Mouse (Mus musculus): ENCODE results near the gene Cckbr. TPM values are rescaled to one million over a fixed set of nuclear protein-coding genes. Genes with fewer than 3 reads are reported as not detected.
"Not testable (repeated sequence)": the region's sequence is repeated elsewhere in the genome, so short reads cannot be mapped to it uniquely, and the experiment has no call there.

The Cckbr gene
- 0.53 and 0.69 TPM in 2 replicates for polyA plus RNA-seq (2016; fragmentation: Nextera tagmentation; extraction: Ambion mirVana)

GRCm38 (mm10) chr7:105425424-105426043, at the start of gene Cckbr:
Gene Cckbr (plus strand): TSS chr7:105425731.
- H3K9me3 ChIP-seq = no peaks in the 10 kb centered on the region
- peaks cover 15% of the 10 kb centered on the region for H3K4me1 ChIP-seq
- H3K36me3 ChIP-seq (replicated peaks) = no peaks in the 10 kb centered on the region
- peak; percentile 50 for DNase-seq (ENCODE audit: extremely low spot score, low spot score)
- peak within 1 kb of the TSS; percentile 64 for H3K4me3 ChIP-seq
- peaks cover 49% of the 10 kb centered on the region for H3K27me3 ChIP-seq (ENCODE audit: poor library complexity, severe bottlenecking)
- WGBS = 1% methylated on average over 31 of the region's 31 CpGs
- peak within 1 kb of the TSS; percentile 76 for H3K27ac ChIP-seq

GRCm38 (mm10) chr7:105380329-105380728, 45.2 kb upstream of the Cckbr start:
- Histone ChIP-seq H3K27me3 (ENCODE audit: poor library complexity, severe bottlenecking) (no peaks in the 10 kb centered on the region), H3K36me3 (replicated peaks) (peaks cover 95% of the 10 kb centered on the region), H3K4me3 (no peak overlapping the region), H3K27ac (no peak overlapping the region), H3K4me1 (no peaks in the 10 kb centered on the region), H3K9me3 (no peaks in the 10 kb centered on the region)
- WGBS = 91% methylated on average over 3 of the region's 3 CpGs
- DNase-seq (ENCODE audit: extremely low spot score, low spot score) = no peak

- no peak for DNase-seq (ENCODE audit: extremely low spot score, low spot score)
- Histone ChIP-seq H3K27me3 (ENCODE audit: poor library complexity, severe bottlenecking) (no peaks in the 10 kb centered on the region), H3K4me3 (no peak overlapping the region), H3K27ac (no peak overlapping the region), H3K9me3 (no peaks in the 10 kb centered on the region), H3K36me3 (replicated peaks) (peaks cover 87% of the 10 kb centered on the region), H3K4me1 (no peaks in the 10 kb centered on the region)
- whole genome bisulfite sequencing = 99% methylated on average over 2 of the region's 2 CpGs
Measured at GRCm38 (mm10) chr7:105387696-105388095, 37.8 kb upstream of the Cckbr start.

- Histone ChIP-seq H3K36me3 (replicated peaks) (peaks cover 74% of the 10 kb centered on the region), H3K9me3 (no peaks in the 10 kb centered on the region), H3K27ac (no peak overlapping the region), H3K27me3 (ENCODE audit: poor library complexity, severe bottlenecking) (no peaks in the 10 kb centered on the region), H3K4me3 (no peak overlapping the region), H3K4me1 (no peaks in the 10 kb centered on the region)
- WGBS = 95% methylated on average over 2 of the region's 2 CpGs
- no peak for DNase-seq (ENCODE audit: extremely low spot score, low spot score)
Measured at GRCm38 (mm10) chr7:105390236-105390635, 35.3 kb upstream of the Cckbr start.

GRCm38 (mm10) chr7:105394606-105395005, 30.9 kb upstream of the Cckbr start:
- H3K9me3 ChIP-seq = no peaks in the 10 kb centered on the region
- DNase-seq (ENCODE audit: extremely low spot score, low spot score) = no peak
- H3K27me3 ChIP-seq (ENCODE audit: poor library complexity, severe bottlenecking) = no peaks in the 10 kb centered on the region
- peaks cover 10% of the 10 kb centered on the region for H3K4me1 ChIP-seq
- H3K27ac ChIP-seq = no peak overlapping the region
- WGBS = 79% methylated on average over 1 of the region's 1 CpGs
- H3K36me3 ChIP-seq (replicated peaks) = peaks cover 39% of the 10 kb centered on the region
- no peak overlapping the region for H3K4me3 ChIP-seq

- H3K9me3 ChIP-seq = no peaks in the 10 kb centered on the region
- peaks cover 33% of the 10 kb centered on the region for H3K36me3 ChIP-seq (replicated peaks)
- H3K27me3 ChIP-seq (ENCODE audit: poor library complexity, severe bottlenecking) = no peaks in the 10 kb centered on the region
- no peak for DNase-seq (ENCODE audit: extremely low spot score, low spot score)
- H3K4me1 ChIP-seq = peaks cover 10% of the 10 kb centered on the region
- no peak overlapping the region for H3K27ac ChIP-seq
- no peak overlapping the region for H3K4me3 ChIP-seq
Measured at GRCm38 (mm10) chr7:105395131-105395820, 30.3 kb upstream of the Cckbr start.

- no peaks in the 10 kb centered on the region for H3K27me3 ChIP-seq (ENCODE audit: poor library complexity, severe bottlenecking)
- peaks cover 31% of the 10 kb centered on the region for H3K36me3 ChIP-seq (replicated peaks)
- no peaks in the 10 kb centered on the region for H3K9me3 ChIP-seq
- H3K27ac ChIP-seq = no peak overlapping the region
- no peak overlapping the region for H3K4me3 ChIP-seq
- no peak for DNase-seq (ENCODE audit: extremely low spot score, low spot score)
- H3K4me1 ChIP-seq = peaks cover 16% of the 10 kb centered on the region
Measured at GRCm38 (mm10) chr7:105396126-105396525, 29.4 kb upstream of the Cckbr start.

- Histone ChIP-seq H3K4me3 (peak overlapping the region; percentile 83), H3K9me3 (no peaks in the 10 kb centered on the region), H3K27me3 (ENCODE audit: poor library complexity, severe bottlenecking) (no peaks in the 10 kb centered on the region), H3K36me3 (replicated peaks) (peaks cover 13% of the 10 kb centered on the region; the same call in 1 of the 2 replicates), H3K4me1 (peaks cover 17% of the 10 kb centered on the region), H3K27ac (peak overlapping the region; percentile 92)
- WGBS = 3% methylated on average over 25 of the region's 25 CpGs
- no peak for DNase-seq (ENCODE audit: extremely low spot score, low spot score)
Measured at GRCm38 (mm10) chr7:105399058-105399934, 26.2 kb upstream of the Cckbr start.

- no peaks in the 10 kb centered on the region for H3K27me3 ChIP-seq (ENCODE audit: poor library complexity, severe bottlenecking)
- WGBS = under 1% methylated on average over 55 of the region's 55 CpGs
- H3K27ac ChIP-seq = peak within 1 kb of the TSS; percentile 92
- peaks cover 17% of the 10 kb centered on the region for H3K4me1 ChIP-seq
- H3K36me3 ChIP-seq (replicated peaks) = peaks cover 10% of the 10 kb centered on the region; the same call in 1 of the 2 replicates
- peak within 1 kb of the TSS; percentile 83 for H3K4me3 ChIP-seq
- H3K9me3 ChIP-seq = no peaks in the 10 kb centered on the region
- DNase-seq (ENCODE audit: extremely low spot score, low spot score) = peak; percentile 99
Measured at GRCm38 (mm10) chr7:105399935-105400624, 25.5 kb upstream of the Cckbr start, which contains the start of gene Fam160a2. Gene Fam160a2 (minus strand): TSS chr7:105400054.

GRCm38 (mm10) chr7:105404268-105404667, 21.3 kb upstream of the Cckbr start, which contains the start of gene Cnga4:
Gene Cnga4 (plus strand): TSS chr7:105404568.
- Histone ChIP-seq H3K4me1 (peaks cover 7% of the 10 kb centered on the region), H3K27me3 (ENCODE audit: poor library complexity, severe bottlenecking) (no peaks in the 10 kb centered on the region), H3K9me3 (no peaks in the 10 kb centered on the region), H3K4me3 (no peak within 1 kb of the TSS), H3K27ac (no peak within 1 kb of the TSS), H3K36me3 (replicated peaks) (no peaks in the 10 kb centered on the region)
- no peak for DNase-seq (ENCODE audit: extremely low spot score, low spot score)
- 75% methylated on average over 5 of the region's 5 CpGs for WGBS

GRCm38 (mm10) chr7:105406322-105406721, 19.2 kb upstream of the Cckbr start:
- DNase-seq (ENCODE audit: extremely low spot score, low spot score) = no peak
- H3K36me3 ChIP-seq (replicated peaks) = no peaks in the 10 kb centered on the region
- H3K4me1 ChIP-seq = no peaks in the 10 kb centered on the region
- H3K27me3 ChIP-seq (ENCODE audit: poor library complexity, severe bottlenecking) = 0 out of 2 replicates have a peak, but pooled peaks cover 3% of the 10 kb centered on the region
- no peak overlapping the region for H3K4me3 ChIP-seq
- H3K9me3 ChIP-seq = no peaks in the 10 kb centered on the region
- H3K27ac ChIP-seq = no peak overlapping the region
- WGBS = 70% methylated on average over 1 of the region's 1 CpGs

GRCm38 (mm10) chr7:105411874-105412632, 13.5 kb upstream of the Cckbr start:
- 66% methylated on average over 8 of the region's 8 CpGs for WGBS
- H3K9me3 ChIP-seq; H3K4me3 ChIP-seq; H3K4me1 ChIP-seq; H3K27me3 ChIP-seq (ENCODE audit: poor library complexity, severe bottlenecking); H3K36me3 ChIP-seq (replicated peaks); H3K27ac ChIP-seq: not testable (repeated sequence)
- peak; percentile 66 for DNase-seq (ENCODE audit: extremely low spot score, low spot score)
